Mouse (Mus musculus) megakaryocyte progenitor cell, adult 5-6 weeks (primary cell): ENCODE measurements around the gene Foxred2. TPM values are rescaled to one million over a fixed set of nuclear protein-coding genes. Genes with fewer than 3 reads are reported as not detected.

Experiments
- ATAC-seq: replicated peaks from 2 replicates; pipeline ENCODE4 v1.8.0; 2016; ENCODE audit warnings: mild to moderate bottlenecking, moderate TSS enrichment, inconsistent platforms; ENCODE audit not compliant: poor library complexity
- total RNA-seq, 2 experiments: library from RNA; stranded (forward) in 1 of 2; stranded (reverse) in 1 of 2; fragments of 157-497, 149-512 nt in 1 of 2; fragments of 200-1000 nt in 1 of 2; gene quantifications; 2 replicates each; pipeline versions ENCODE4 v1.2.3 to v1.2.4; 2015 to 2017

The Foxred2 gene
- total RNA-seq, 2 experiments from 2014 or later: 16.2 to 19.4 TPM

DNA sequence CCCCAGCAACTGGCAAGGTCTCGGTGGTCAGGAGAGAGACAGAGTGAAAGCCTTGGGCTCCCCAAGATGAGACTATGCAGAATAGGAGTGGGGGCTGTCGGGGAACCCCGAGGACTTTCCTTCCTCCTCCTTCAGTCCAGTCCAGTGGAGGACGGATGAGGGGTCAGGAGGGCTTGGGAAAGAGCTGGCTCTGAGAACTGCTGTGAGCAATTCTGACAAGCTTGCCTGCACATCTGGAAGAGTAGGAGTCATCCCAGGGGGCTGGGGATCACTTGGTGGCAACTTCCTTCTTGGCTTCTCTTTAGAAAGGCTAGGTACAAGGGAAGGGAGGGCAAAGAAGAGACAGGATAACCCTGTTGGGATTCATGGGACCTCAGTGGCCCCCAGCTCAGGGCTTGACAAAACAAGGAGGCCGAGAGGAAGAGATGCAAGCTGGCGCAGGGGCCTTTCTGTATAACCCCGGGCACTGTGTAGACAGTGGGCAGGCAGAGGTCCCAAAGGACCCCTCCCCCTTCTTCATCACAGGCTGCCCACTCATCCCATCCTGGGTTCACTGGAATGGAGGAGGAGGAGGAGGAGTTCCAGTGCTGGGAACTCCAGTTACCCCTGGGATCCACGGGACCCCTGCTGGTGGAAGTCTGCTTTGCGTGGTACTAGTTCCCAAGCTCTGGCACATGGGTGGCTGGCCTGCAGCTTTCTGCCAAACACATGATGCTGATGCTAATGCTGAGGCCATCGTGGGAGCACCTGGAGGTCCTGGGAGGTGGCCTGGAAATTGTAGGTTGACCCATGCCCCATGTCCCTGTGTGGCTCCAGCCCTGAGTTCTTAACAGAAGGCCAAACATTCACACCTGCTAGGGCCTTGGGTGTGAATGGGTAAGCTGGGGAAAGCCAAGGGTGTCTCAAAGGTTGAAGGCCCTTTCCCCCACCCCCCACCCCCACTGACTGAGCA, 35.7 kb downstream of the Foxred2 start:
- peak; percentile 44; the same call in 1 of the 2 replicates for ATAC-seq

DNA sequence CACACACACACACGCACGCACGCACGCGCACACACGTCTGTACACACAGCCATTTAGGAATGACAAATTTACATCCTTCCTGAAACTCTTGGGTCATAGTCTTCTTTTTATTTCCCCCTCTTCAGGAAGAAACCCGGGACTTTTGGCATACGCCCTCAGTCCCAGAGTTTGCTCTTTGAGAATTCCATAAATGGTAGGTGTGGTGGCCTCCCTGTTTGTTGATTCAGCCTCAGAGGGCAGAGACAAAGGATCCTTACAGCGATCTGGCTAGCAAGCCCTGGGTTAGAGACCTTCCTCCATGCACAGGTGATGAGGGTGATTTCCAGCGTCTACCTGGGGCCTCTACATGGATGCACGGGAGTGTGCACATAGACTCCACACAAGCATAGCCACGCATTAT, 37.1 kb downstream of the Foxred2 start:
- no peak for ATAC-seq

DNA sequence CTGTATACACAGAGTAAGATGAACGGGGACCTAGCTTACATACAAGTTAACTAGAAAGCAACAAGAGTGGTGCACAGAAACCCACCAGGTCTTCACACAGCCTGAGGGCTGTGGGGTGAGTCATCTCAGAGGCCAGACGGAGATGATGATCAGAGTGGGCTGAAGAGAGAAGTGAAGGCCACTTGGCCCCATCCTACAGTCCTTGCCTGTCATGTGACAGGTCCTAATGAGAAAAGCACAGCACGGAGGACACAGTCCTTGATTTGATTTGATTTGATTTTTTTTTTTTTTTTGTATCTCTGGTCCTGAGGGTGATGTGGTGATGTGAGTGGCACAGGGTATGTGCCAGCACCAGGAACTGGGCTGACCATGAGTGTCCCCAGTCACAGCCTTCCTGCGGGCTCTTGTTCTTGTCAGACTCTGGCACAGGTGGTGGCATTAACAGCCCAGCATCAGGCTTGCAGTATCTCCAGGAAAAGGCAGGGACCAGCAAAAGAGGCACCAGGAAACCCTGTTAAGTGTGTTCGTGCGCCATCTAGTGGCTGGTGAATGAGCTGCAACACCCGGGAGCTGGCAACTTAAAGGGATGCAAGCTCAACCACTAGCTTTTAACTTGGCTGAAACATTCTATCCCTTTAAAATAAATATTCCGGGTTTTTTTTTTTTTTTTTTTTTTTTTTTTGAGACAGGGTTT, 39.5 kb downstream of the Foxred2 start:
- peak; percentile 93 for ATAC-seq

DNA sequence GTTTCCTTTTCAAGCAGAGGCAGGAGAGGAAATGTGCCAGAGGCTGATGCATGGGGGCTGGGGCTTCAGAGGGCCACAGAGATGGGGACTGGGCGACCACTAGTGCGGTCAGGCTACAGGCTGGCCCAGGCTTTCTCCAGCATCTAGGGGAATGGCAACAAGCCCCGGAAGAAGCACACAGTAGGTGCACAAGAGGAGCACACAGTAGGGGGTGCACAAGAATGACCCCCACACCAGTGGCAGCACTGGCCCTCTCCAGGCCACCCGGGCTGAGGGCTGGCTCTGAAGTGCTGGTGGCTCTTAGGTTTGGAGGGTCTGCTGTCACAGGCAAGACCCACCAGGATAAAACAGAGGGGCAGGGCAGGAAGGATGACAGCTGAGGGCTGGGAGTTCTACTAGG, 41.2 kb downstream of the Foxred2 start:
- no peak for ATAC-seq

DNA sequence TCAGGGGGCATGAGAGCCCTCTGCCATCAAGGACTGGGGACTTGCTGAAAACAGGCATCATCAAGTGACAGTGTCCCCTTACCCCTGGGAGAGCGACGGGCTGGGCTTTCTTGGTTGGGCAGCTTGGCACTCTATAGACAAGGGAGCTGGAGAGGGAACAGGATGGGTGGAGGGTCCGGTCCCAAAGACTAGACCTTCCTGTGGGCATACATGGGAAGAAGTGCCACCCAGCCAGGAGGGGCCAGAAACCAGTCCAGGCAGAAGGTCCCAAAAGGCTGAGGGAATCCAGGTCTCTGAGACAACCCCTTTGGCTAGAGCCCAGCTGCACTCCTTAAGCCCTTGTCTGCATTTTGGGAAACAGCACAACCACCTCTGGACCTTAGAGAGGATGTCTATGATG, 42.0 kb downstream of the Foxred2 start:
- no peak for ATAC-seq

DNA sequence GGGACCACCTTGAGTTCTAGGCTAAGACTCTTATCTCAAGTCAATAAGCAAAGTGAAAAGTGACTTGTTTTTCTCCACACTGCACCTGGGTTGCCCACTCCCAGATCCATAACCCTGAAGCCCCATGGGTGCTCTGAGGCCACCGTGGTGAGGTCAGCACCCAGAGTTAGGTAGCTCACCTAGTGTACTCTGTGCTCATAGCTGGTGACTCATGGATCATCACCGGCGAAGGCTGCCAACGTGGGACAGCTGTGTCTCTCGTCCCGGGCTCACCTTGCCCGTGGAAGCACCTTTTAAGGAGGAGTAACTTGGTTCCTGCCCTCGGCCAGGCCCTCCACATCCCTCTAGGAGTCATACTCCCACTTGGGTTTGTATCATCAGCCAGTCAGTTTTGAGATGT, 43.5 kb downstream of the Foxred2 start:
- ATAC-seq: no peak

DNA sequence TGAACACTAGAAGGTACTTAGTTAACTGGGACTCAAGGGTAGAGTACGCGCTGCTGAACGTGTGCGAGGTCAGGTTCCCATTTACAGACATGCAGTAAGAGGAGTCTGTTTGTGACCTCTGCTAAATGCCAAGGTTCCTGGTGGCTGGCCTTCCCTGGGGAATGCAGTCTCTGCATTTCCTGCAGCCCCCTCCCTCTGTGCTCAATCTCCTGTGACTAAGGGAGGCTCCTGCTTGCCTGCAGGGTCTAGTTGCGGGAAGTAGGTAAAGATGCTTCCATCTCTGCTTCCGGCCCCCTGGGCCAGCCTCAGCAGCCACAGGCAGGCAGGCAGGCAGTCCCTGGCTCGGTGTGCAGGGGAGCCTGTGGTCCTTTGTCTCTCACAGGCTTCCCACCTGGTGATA, 43.9 kb downstream of the Foxred2 start:
- ATAC-seq: no peak

DNA sequence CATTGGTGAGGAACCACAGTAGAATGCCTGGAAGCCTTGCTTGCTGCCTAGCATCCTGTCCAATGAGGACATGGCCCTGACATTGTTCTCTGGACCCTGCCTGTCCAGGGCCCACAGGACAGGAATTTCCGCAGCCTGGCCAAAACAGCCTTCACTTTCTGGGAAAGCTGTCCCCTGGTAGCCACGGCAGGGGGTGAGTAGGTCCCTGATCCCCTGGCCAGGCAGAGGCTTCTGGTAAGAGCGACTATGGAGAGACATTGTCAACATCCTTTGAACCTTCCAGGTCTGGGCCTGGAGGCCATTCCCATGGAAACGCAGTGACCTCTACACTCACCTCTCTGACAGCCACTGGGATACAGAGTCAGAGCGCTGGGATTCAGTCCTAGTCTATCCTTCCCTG, 44.5 kb downstream of the Foxred2 start:
- no peak for ATAC-seq

DNA sequence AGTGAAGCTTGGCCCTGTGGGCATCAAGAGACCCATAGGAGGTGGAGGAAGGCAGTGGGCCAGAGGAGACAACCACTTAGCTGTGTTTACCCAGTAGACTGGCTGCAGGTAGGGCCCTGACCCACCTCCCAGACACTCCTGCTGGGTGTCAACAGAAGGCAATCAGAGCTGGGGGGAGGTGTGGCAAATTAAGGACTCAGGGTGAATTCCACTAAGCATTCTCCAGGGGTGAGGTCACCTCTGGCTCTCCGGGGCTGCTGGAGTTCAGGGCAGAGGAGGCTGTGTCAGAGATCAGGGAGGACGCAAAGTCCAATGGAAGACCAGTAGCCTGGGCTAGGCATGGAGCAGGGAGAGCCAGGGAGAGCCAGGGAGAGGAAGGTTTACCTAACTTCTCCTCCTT, 45.5 kb downstream of the Foxred2 start:
- ATAC-seq: no peak

DNA sequence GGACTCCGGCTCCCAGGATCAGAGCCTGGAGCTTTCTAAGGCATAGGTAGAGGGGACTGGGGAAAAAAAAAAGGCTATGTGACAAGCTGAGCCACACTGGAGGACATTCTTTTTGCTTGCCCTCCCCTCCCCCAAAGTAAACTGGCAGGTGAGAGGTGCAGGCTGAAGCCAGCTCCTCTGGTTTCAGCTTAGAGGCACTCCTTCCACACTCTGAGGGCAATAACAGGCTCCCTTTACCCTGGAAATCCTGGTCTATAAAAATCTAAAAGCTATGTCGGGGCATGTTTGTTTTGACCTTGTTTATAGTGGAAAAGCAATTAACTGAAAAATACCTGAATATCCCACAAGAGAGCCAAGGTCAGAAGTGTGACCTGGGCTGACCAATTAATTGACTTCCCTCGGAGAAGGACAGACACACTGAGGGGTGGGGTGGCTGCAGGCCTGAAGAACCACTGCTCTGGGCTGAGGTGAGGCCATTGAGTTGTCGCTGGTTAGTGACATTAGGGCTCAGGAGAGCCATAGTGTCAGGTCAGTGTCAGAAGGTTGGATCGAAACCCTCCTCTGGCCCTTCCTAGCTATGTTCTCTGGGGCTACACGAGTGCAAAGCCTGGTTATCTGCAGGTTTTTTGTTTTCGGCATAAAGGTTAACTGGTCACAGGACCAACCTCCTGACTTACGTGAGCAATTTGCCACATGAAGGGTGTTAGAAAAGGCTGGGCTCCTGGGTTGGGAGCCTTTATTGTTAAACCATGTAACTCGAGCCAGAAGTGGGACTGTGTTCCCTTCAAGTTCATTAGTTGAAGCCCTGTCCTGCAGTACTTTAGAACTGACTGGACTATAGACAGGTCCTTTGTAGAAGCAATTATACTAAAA, 48.6 kb downstream of the Foxred2 start:
- no peak for ATAC-seq

DNA sequence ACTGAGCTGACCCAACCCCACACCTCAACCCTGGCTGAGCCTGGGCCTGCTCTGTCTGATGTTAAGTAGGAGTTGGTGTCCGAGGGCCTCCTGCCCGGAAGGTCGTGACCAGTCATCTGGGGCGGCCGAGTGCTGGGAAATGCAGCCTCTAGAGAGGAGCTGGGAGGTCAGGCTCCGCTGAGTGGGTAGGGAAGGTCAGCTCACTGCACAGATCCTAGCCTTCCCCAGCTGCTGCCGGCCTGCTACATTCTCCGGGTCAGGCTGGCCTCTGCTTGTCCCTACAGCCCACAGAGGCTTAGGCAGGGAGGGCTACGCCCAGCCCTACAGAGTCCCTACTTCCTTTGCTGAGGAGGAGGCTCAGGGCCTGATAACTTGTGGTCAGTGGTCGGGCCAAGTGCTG, 50.0 kb downstream of the Foxred2 start:
- no peak for ATAC-seq

DNA sequence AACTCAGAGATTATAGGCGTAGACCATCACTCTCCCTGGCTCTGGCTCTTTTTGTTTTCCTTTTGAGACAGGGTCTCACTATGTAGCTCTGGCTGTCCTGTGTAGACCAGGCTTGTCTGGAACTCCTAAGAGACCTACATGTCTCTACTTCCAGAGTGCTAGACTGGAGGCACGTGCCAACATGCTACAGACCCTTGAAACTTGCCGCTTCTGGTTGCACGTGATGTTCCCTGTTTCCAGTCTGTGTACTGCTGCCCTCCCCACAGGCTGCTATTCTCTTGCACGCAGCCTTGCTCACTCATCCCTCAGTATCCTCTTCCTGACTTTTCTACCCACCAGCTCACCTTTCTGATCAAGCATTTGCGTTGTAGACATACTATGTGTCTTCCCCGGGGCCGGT, 50.4 kb downstream of the Foxred2 start:
- no peak for ATAC-seq

DNA sequence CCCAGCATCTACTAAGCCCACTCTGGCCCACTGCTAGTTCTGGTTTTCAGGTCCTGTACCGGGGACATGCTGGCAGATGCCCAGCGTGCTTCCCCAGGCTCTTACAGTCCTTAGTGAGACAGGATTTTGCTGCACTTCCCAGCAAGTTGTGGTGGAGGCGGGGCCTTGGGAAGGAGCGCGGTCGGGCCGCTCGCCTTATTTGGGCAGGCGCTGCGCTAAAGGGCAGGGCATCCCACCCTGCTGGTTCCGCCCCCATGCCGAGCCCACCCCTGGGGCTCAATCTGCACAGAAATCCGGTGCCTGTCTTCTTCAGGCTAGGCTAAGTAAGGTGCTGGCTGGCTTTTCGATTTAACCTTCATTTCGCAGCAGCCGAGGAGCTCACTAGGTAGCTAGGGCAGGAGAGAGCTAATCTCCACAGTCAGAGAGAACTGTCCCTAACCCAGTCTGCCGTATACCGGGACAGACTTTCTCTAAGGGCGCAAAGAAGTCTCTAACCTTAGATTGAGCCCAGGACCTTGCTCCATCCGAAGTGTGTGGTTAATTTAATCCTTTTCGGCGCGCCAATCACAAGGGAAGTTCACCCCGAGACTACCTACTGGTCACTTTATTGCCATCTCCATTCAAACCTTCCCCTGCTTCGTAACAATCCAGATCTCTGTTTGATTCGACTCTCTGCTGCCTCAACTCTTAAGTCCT, 51.1 kb downstream of the Foxred2 start:
- ATAC-seq: peak; percentile 70

DNA sequence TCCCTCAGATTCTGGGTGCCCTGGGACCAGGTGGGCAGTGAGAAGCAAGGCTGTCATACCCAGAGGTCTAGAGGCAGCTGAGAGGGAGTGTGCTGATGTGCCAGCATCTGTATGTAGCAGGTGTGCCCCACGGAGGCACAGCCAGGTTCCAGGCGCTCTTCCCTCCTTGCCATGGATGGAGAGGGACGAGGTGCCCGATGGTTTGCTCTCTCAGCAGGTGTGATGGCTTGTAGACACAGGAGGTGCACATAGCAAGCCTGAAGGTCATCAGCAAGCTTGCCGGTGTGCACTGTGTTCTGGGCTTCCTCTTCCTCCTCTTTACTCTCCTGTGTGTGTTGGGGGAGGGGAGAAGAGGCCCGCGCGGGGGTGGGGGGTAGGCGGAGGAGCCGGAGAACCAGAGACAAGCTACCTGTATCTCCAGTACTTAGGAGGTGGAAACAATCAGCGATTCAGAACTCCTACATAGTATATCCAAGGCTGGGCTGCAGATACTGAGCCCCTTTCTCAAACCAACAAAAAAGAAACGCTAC, 52.1 kb downstream of the Foxred2 start:
- no peak for ATAC-seq

DNA sequence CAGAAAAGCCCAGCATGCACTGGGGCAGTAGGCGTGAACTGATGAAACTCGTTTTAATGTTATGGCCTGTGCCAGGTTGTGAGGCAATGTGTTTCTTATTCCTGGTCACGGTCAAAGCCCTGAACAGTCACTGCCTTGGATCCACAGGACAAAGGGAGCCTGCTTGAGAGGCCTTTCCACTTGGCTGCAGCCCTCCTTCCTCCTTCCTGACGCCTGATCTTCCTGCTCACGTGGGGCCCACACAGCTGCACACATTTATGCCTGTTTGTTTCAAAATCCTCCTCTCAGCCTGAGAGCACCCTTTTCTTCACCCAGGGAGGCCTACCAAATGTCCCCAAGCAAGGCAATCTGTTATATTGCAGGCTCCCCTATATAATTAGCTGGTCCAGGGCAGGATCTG, 53.3 kb downstream of the Foxred2 start:
- no peak for ATAC-seq

DNA sequence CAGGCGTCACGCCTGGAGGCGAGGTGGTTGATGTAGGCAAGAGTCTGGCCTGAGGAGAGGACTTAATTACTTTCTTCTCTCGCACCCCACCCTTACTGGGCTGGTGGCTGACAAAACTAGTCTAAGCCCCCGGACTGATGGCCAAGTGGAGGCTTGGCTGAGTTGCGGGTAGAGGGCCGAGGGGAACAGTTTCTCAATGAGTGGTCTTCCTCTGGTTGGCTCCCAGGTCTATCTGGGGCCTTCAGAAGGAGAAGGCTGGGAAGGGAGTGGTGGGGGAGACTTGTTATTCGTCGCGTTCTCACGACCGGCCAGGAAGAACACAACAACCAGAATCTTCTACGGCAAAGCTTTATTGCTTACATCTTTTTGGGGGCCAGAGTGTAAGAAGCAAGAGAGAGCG, 61.6 kb downstream of the Foxred2 start:
- 0 out of 2 replicates have a peak, but pooled peaks have one; percentile 20 for ATAC-seq

DNA sequence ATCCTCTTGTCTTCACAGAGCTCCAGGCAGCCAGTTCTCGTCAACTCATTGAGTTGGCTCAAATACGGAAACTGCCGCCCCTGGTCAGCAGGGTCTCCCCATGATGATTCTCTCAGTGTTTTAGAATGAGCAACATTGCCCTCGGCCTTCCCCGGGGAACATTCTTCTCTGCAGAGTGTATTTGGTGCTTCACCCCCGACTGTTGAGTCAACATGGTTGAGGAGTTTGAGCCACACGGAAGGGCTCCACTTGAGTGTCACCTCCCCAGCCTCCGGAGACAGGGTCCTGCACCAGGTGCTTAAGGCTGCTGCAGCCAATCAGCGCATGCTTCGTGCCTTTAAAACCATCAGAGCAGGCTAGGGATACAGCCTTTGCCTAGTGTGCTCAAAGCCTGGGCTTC, 63.2 kb downstream of the Foxred2 start:
- ATAC-seq: no peak

DNA sequence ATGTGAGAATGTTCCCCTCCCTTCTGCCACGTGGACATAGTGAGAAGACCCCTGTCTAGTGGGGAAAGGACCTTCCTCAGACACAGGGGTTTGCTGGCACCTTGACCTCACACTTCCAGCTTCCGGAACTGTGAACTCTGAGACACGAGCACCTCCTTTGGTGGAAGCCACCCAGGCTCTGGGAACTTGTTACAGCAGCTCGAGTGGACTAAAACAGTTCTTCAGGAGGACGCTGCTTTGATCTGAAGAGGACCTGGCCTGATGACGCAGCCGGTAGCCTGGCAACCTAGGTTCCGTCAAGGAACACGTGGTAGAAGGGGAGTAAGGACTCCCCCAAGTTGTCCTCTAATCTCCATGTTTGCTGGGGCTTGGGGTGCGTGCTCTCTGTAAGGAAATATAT, 64.1 kb downstream of the Foxred2 start:
- no peak for ATAC-seq

DNA sequence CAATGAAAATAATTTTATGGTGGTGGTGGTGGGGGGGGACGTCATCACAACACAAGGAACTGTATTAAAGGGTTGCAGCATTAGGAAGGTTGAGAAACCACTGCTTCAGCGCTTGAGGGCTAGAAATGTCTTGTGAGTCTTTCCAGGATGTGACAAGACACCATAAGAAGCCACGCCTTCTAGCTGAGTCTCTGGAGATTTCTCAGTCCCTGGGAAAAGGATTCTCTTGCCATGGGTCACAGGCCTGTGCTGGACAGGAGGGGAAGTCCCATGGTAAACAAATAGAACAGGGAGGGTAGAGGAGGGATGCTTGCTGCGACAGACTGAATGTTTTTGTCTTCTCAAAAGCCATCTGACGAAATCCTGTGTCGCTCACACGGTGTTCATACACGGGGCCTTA, 64.8 kb downstream of the Foxred2 start:
- peak; percentile 52 for ATAC-seq
